Comparison of ENCODE assay signal across 22 mouse cellular contexts in the genomic region with DNA sequence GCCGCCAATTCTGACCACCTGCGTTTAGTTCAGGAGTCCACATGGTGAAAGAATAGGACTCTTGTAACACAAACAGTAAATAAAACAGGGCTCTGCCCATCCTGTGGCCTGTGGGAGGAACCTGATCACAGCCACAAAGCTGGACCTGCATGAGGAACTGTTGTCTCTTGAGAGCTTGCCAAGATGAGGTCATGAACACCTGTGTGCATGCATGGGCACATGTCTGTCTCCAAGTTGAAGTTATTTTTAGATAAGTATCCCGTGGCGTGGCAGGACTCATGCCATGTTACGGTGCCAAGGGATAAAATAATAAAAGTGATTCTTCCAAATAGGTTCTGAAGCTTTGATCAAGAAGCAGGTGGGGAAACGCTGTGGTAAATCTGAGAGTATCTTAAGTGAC. TPM values are rescaled to one million over a fixed set of nuclear protein-coding genes. Genes with fewer than 3 reads are reported as not detected.
DNase-seq lines count a peak whose midpoint lies in the region; ATAC-seq and TF ChIP-seq lines count a peak whose summit lies in the region.
"Had no signal": no experiment of that assay in that cellular context is flagged by ENCODE, and none has a peak within 500 bp of the region (broad histone marks: within the 10 kb centered on the region; RNA-seq: fewer than 3 reads in every experiment).

No protein-coding gene starts in this region.

- H3K36me3 ChIP-seq in hindbrain, postnatal 0 days (ENCODE audit: insufficient read depth, low read length) = no peaks in the 10 kb centered on the region
- H3K36me3 ChIP-seq: embryonic facial prominence, embryonic 15.5 days; heart, embryonic 13.5 days; kidney, embryonic 15.5 days; neural tube, embryonic 13.5 days had no signal

- WGBS in hindbrain, postnatal 0 days = 83% methylated on average over 6 of the region's 6 CpGs

- peak; percentile 9 for DNase-seq in gastrocnemius, postnatal 25 days
- no peak for DNase-seq in gastrocnemius, postnatal 4 days (ENCODE audit: low spot score in 2 of 2)
- DNase-seq in urinary bladder, postnatal 36 days (ENCODE audit: low spot score in 2 of 2) = peak; percentile 22 to 24
- DNase-seq in urinary bladder, postnatal 10 days (ENCODE audit: low spot score) = no peak
- peak; percentile 88 to 96 for DNase-seq in cerebellum, postnatal 14 days
- no peak for DNase-seq in hindbrain, postnatal 0 days (ENCODE audit: low spot score)
- DNase-seq in kidney, adult 18-20 months = no peak
- DNase-seq: adrenal gland, postnatal 25 days; B cell, adult 2 months; embryo, embryonic 11 days; lung, embryonic 14.5 days; lung, postnatal 4 days; thymus, postnatal 14 days had no signal

- no peak overlapping the region for H3K27ac ChIP-seq in hindbrain, postnatal 0 days
- H3K27ac ChIP-seq: embryonic facial prominence, embryonic 15.5 days; heart, embryonic 13.5 days; kidney, embryonic 15.5 days; neural tube, embryonic 13.5 days; stomach, postnatal 0 days had no signal

- no peak overlapping the region for H3K4me3 ChIP-seq in hindbrain, postnatal 0 days (ENCODE audit: low read length)
- H3K4me3 ChIP-seq: embryonic facial prominence, embryonic 15.5 days; heart, embryonic 13.5 days; kidney, embryonic 15.5 days; neural tube, embryonic 13.5 days had no signal

- no peak overlapping the region for H3K4me2 ChIP-seq in hindbrain, postnatal 0 days (ENCODE audit: low read depth, low read length)
- H3K4me2 ChIP-seq: embryonic facial prominence, embryonic 15.5 days; heart, embryonic 13.5 days; kidney, embryonic 15.5 days; lung, embryonic 14.5 days; midbrain, embryonic 11.5 days; neural tube, embryonic 13.5 days had no signal

- no peaks in the 10 kb centered on the region for H3K27me3 ChIP-seq in hindbrain, postnatal 0 days (ENCODE audit: insufficient read depth, low read length)
- H3K27me3 ChIP-seq: embryonic facial prominence, embryonic 15.5 days; heart, embryonic 13.5 days; kidney, embryonic 15.5 days; neural tube, embryonic 13.5 days had no signal

- H3K4me1 ChIP-seq in hindbrain, postnatal 0 days (ENCODE audit: insufficient read depth, low read length) = no peaks in the 10 kb centered on the region
- H3K4me1 ChIP-seq: embryonic facial prominence, embryonic 15.5 days; kidney, embryonic 15.5 days; neural tube, embryonic 13.5 days had no signal

- no peaks in the 10 kb centered on the region for H3K9me3 ChIP-seq in hindbrain, postnatal 0 days (ENCODE audit: low read length)
- H3K9me3 ChIP-seq: embryonic facial prominence, embryonic 15.5 days; heart, embryonic 13.5 days; kidney, embryonic 15.5 days; neural tube, embryonic 13.5 days had no signal

- no peak for ATAC-seq in hindbrain, postnatal 0 days
- ATAC-seq: activated CD4-positive, CD25-positive, alpha-beta regulatory T cell, adult 4 months; inflammation-experienced regulatory T-cells, adult 6 months; Patski had no signal

- no peak for TF ChIP-seq CTCF in hindbrain, postnatal 0 days (IDR thresholded peaks at IDR 0.05; ENCODE audit: low read depth)

- H3K9ac ChIP-seq in hindbrain, postnatal 0 days (replicated peaks; ENCODE audit: low read length) = no peak overlapping the region
- H3K9ac ChIP-seq: embryonic facial prominence, embryonic 15.5 days; heart, embryonic 13.5 days; kidney, embryonic 15.5 days; lung, embryonic 14.5 days; neural tube, embryonic 13.5 days had no signal

RNA-seq across cellular contexts. Expression of a gene that starts 19.3 kb away (rescaled TPM):
- 10 to 100 TPM in 1 of 2 experiments, 1 to 10 TPM in 1; 9.3 to 10.9 TPM for total RNA-seq in gastrocnemius, postnatal 25 days (2021)
- total RNA-seq in gastrocnemius, postnatal 4 days (2021) = 10 to 100 TPM; 22.4 to 24.1 TPM
- total RNA-seq in hindbrain, postnatal 0 days (2014; rRNA removed) = 12.5 and 17.1 TPM in 2 replicates
- 8.0 and 9.1 TPM in 2 replicates for polyA plus RNA-seq in hindbrain, postnatal 0 days (2015; fragmentation: Nextera tagmentation; extraction: Ambion mirVana)

Comparison
In these comparisons a context has a peak if more than half of its experiments do, and no peak if none do; other contexts are left out.
1. DNase-seq: peak in gastrocnemius, postnatal 25 days (single experiment), urinary bladder, postnatal 36 days (2 of 2) and cerebellum, postnatal 14 days (2 of 2); none in gastrocnemius, postnatal 4 days (0 of 2), urinary bladder, postnatal 10 days (single experiment), hindbrain, postnatal 0 days (single experiment) and kidney, adult 18-20 months (single experiment).